Mouse (Mus musculus): ENCODE data around the gene Olfr588-ps1.

DNA sequence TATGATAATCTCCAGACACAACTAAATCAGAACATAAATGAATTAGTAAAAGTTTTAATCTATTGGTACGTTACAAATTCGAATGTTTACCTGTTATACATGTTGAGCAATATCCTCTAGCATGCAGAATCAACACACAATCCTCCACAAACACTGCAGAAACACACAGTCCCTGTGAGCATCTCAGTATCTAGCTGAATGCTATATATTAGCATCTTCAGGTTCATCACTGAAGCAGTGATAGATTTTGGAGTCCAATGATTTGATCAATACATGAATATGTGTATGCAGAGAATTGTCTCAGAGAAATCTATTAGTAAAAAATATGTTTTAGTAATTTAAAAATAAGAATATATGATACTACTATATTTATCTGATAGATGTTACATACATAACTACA, 15.6 kb downstream of the Olfr588-ps1 start, which contains the start of gene Olfr589:
- TF ChIP-seq CTCF (IDR thresholded peaks at IDR 0.05; ENCODE audit: extremely low read depth, insufficient read length, insufficient replicate concordance, low read depth, low read length) (no peak), POLR2A (IDR thresholded peaks at IDR 0.05; ENCODE audit: low read depth, low read length) (no peak)

Measured in small intestine, adult 2 months (tissue).